Mouse (Mus musculus): Measurements from ENCODE around the gene Ddb1. TPM values are rescaled to one million over a fixed set of nuclear protein-coding genes. Genes with fewer than 3 reads are reported as not detected.

Ddb1 gene
- polyA plus RNA-seq, 1 experiment from 2014 or later, result 430 TPM

- 28% methylated on average over 3 of the region's 3 CpGs for WGBS
- ATAC-seq (ENCODE audit: low FRiP score, low TSS enrichment), result no peak
- H3K9me3 ChIP-seq (ENCODE audit: low read length), result no peaks in the 10 kb centered on the region
- no peaks in the 10 kb centered on the region for H3K36me3 ChIP-seq (ENCODE audit: insufficient read depth, low read length)
- H3K4me3 ChIP-seq (ENCODE audit: low read length), result no peak overlapping the region
- H3K9ac ChIP-seq (replicated peaks; ENCODE audit: low read length), result no peak overlapping the region; the same call in 1 of the 2 replicates
- H3K27me3 ChIP-seq (ENCODE audit: insufficient read depth, low read length), result no peaks in the 10 kb centered on the region
- H3K4me1 ChIP-seq (ENCODE audit: insufficient read depth, low read length), result no peaks in the 10 kb centered on the region
- H3K4me2 ChIP-seq (replicated peaks; ENCODE audit: low read depth, low read length), result no peak overlapping the region
- H3K27ac ChIP-seq (ENCODE audit: low read length), result no peak overlapping the region
Observed at GRCm38 (mm10) chr19:10656058-10656457, 50.9 kb downstream of the Ddb1 start.

- H3K4me2 ChIP-seq (replicated peaks; ENCODE audit: low read depth, low read length), result no peak overlapping the region
- H3K9ac ChIP-seq (replicated peaks; ENCODE audit: low read length), result no peak overlapping the region
- H3K27ac ChIP-seq (ENCODE audit: low read length), result no peak overlapping the region
- no peaks in the 10 kb centered on the region for H3K36me3 ChIP-seq (ENCODE audit: insufficient read depth, low read length)
- no peak for ATAC-seq (ENCODE audit: low FRiP score, low TSS enrichment)
- 84% methylated on average over 5 of the region's 5 CpGs for whole genome bisulfite sequencing
- H3K4me1 ChIP-seq (ENCODE audit: insufficient read depth, low read length), result no peaks in the 10 kb centered on the region
- no peaks in the 10 kb centered on the region for H3K27me3 ChIP-seq (ENCODE audit: insufficient read depth, low read length)
- H3K9me3 ChIP-seq (ENCODE audit: low read length), result no peaks in the 10 kb centered on the region
- H3K4me3 ChIP-seq (ENCODE audit: low read length), result no peak overlapping the region
Observed at GRCm38 (mm10) chr19:10657742-10658141, 52.6 kb downstream of the Ddb1 start.

DNA sequence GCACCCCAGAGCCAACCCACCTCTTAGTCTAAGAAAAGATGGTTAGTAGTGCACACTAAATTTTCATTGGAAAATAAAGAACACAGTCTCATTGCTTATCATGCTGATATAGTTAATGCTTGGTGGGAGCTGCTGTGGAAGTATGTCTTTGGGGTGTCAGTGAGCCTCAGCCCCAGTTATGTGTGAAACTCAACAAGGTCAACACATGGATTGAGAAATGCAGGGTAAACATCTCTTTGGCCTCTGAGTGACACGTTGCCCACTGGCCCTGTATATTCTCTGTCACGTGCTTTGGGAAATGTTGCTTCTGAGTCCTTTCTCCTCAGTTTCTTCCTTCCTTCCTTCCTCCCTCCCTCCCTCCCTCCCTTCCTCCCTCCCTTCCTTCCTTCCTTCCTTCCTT lies 53.3 kb downstream of the Ddb1 start:
- Histone ChIP-seq H3K4me3 (ENCODE audit: low read length) (no peak overlapping the region), H3K27me3 (ENCODE audit: insufficient read depth, low read length) (no peaks in the 10 kb centered on the region), H3K4me1 (ENCODE audit: insufficient read depth, low read length) (no peaks in the 10 kb centered on the region), H3K4me2 (replicated peaks; ENCODE audit: low read depth, low read length) (no peak overlapping the region), H3K36me3 (ENCODE audit: insufficient read depth, low read length) (no peaks in the 10 kb centered on the region), H3K9ac (replicated peaks; ENCODE audit: low read length) (no peak overlapping the region), H3K27ac (ENCODE audit: low read length) (no peak overlapping the region), H3K9me3 (ENCODE audit: low read length) (no peaks in the 10 kb centered on the region)
- 75% methylated on average over 2 of the region's 2 CpGs for WGBS
- ATAC-seq (ENCODE audit: low FRiP score, low TSS enrichment), result no peak

DNA sequence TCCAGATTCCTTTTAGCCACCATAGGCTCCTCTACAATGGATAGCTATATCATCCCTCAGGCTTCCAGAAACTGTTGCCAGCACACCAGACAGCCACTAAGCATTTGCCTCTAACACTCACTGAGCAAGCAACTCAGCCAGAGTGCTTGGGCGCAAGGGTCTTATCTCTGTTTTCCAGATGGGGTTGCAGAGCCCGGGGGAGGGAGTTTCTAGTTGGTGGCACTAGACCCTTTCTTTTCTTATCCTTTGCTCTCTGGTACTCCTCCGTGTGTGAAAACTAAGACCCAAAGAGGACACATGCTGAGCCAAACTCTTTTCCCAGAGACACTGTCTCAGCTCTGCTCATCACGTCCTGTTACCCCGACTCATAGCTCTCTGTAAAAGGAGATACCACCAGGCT lies 56.2 kb downstream of the Ddb1 start:
- no peaks in the 10 kb centered on the region for H3K27me3 ChIP-seq (ENCODE audit: insufficient read depth, low read length)
- H3K4me2 ChIP-seq (replicated peaks; ENCODE audit: low read depth, low read length), result no peak overlapping the region
- no peaks in the 10 kb centered on the region for H3K9me3 ChIP-seq (ENCODE audit: low read length)
- no peak overlapping the region for H3K9ac ChIP-seq (replicated peaks; ENCODE audit: low read length)
- no peak overlapping the region for H3K4me3 ChIP-seq (ENCODE audit: low read length)
- no peaks in the 10 kb centered on the region for H3K4me1 ChIP-seq (ENCODE audit: insufficient read depth, low read length)
- H3K27ac ChIP-seq (ENCODE audit: low read length), result no peak overlapping the region
- H3K36me3 ChIP-seq (ENCODE audit: insufficient read depth, low read length), result no peaks in the 10 kb centered on the region
- 79% methylated on average over 5 of the region's 5 CpGs for WGBS
- no peak for ATAC-seq (ENCODE audit: low FRiP score, low TSS enrichment)

- Histone ChIP-seq H3K4me2 (replicated peaks; ENCODE audit: low read depth, low read length) (no peak overlapping the region), H3K9ac (replicated peaks; ENCODE audit: low read length) (no peak overlapping the region), H3K27ac (ENCODE audit: low read length) (no peak overlapping the region), H3K4me3 (ENCODE audit: low read length) (no peak overlapping the region), H3K36me3 (ENCODE audit: insufficient read depth, low read length) (no peaks in the 10 kb centered on the region), H3K27me3 (ENCODE audit: insufficient read depth, low read length) (no peaks in the 10 kb centered on the region), H3K9me3 (ENCODE audit: low read length) (no peaks in the 10 kb centered on the region), H3K4me1 (ENCODE audit: insufficient read depth, low read length) (no peaks in the 10 kb centered on the region)
- no peak for ATAC-seq (ENCODE audit: low FRiP score, low TSS enrichment)
- 88% methylated on average over 2 of the region's 2 CpGs for WGBS
Observed at GRCm38 (mm10) chr19:10661919-10662318, 56.8 kb downstream of the Ddb1 start.

- H3K36me3 ChIP-seq (ENCODE audit: insufficient read depth, low read length), result no peaks in the 10 kb centered on the region
- 56% methylated on average over 3 of the region's 3 CpGs for WGBS
- no peaks in the 10 kb centered on the region for H3K9me3 ChIP-seq (ENCODE audit: low read length)
- H3K27me3 ChIP-seq (ENCODE audit: insufficient read depth, low read length), result no peaks in the 10 kb centered on the region
- no peak overlapping the region for H3K9ac ChIP-seq (replicated peaks; ENCODE audit: low read length)
- H3K4me2 ChIP-seq (replicated peaks; ENCODE audit: low read depth, low read length), result no peak overlapping the region
- H3K4me1 ChIP-seq (ENCODE audit: insufficient read depth, low read length), result no peaks in the 10 kb centered on the region
- no peak overlapping the region for H3K4me3 ChIP-seq (ENCODE audit: low read length)
- ATAC-seq (ENCODE audit: low FRiP score, low TSS enrichment), result no peak
- no peak overlapping the region for H3K27ac ChIP-seq (ENCODE audit: low read length)
Observed at GRCm38 (mm10) chr19:10662665-10663064, 57.5 kb downstream of the Ddb1 start.

GRCm38 (mm10) chr19:10665093-10665492 lies 60.0 kb downstream of the Ddb1 start:
- Histone ChIP-seq H3K4me1 (ENCODE audit: insufficient read depth, low read length) (no peaks in the 10 kb centered on the region), H3K27ac (ENCODE audit: low read length) (no peak overlapping the region), H3K27me3 (ENCODE audit: insufficient read depth, low read length) (no peaks in the 10 kb centered on the region), H3K9ac (replicated peaks; ENCODE audit: low read length) (no peak overlapping the region), H3K4me3 (ENCODE audit: low read length) (no peak overlapping the region), H3K36me3 (ENCODE audit: insufficient read depth, low read length) (no peaks in the 10 kb centered on the region), H3K9me3 (ENCODE audit: low read length) (no peaks in the 10 kb centered on the region), H3K4me2 (replicated peaks; ENCODE audit: low read depth, low read length) (no peak overlapping the region)
- no peak for ATAC-seq (ENCODE audit: low FRiP score, low TSS enrichment)
- WGBS, result 62% methylated on average over 3 of the region's 3 CpGs

DNA sequence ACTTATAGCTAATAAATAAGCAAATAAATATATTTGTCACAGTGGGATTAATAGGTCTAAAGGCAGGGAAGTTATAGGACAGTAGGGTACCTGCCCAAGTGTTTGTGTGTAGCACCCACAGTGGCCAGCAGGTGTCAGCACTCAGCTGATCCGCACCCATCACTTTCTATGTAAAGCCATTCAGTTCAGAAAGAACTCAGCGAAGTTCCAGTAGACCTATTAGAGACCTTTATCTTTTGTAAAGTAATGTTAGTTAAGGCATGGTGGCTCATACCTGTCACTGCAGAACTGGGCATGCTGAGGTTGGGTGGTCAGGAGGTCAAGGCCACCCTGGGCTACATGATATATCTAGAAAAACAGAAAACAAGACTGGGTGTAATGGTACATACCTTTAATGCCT lies 60.4 kb downstream of the Ddb1 start:
- H3K27ac ChIP-seq (ENCODE audit: low read length), result no peak overlapping the region
- no peaks in the 10 kb centered on the region for H3K36me3 ChIP-seq (ENCODE audit: insufficient read depth, low read length)
- ATAC-seq (ENCODE audit: low FRiP score, low TSS enrichment), result peak; percentile 71; the same call in 1 of the 2 replicates
- no peaks in the 10 kb centered on the region for H3K27me3 ChIP-seq (ENCODE audit: insufficient read depth, low read length)
- H3K4me3 ChIP-seq (ENCODE audit: low read length), result no peak overlapping the region
- no peak overlapping the region for H3K4me2 ChIP-seq (replicated peaks; ENCODE audit: low read depth, low read length)
- no peaks in the 10 kb centered on the region for H3K4me1 ChIP-seq (ENCODE audit: insufficient read depth, low read length)
- no peak overlapping the region for H3K9ac ChIP-seq (replicated peaks; ENCODE audit: low read length)
- no peaks in the 10 kb centered on the region for H3K9me3 ChIP-seq (ENCODE audit: low read length)
- 8% methylated on average over 2 of the region's 2 CpGs for WGBS

DNA sequence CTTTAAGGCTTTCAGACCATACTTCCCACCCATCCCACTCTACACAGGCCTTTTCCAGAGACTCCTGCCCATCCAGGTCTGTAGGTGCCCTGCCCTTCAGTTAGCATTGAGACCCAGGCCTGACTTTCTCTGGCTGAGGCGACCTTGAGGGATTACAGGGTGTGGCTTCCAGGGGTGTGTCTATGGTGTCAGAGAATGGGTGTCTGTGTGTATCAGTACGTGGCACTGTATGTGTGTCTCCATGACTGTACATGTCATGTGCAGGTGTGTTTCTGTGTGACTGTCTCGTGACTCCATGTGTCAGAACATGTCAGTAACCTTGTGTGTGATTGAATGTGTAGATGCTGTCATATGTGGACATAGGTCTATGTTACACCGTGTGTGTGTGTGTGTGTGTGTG lies 66.2 kb downstream of the Ddb1 start:
- Histone ChIP-seq H3K9me3 (ENCODE audit: low read length) (no peaks in the 10 kb centered on the region), H3K27ac (ENCODE audit: low read length) (no peak overlapping the region), H3K4me1 (ENCODE audit: insufficient read depth, low read length) (no peaks in the 10 kb centered on the region), H3K4me2 (replicated peaks; ENCODE audit: low read depth, low read length) (no peak overlapping the region), H3K4me3 (ENCODE audit: low read length) (no peak overlapping the region), H3K9ac (replicated peaks; ENCODE audit: low read length) (no peak overlapping the region), H3K27me3 (ENCODE audit: insufficient read depth, low read length) (no peaks in the 10 kb centered on the region), H3K36me3 (ENCODE audit: insufficient read depth, low read length) (no peaks in the 10 kb centered on the region)
- 79% methylated on average over 4 of the region's 4 CpGs for WGBS
- ATAC-seq (ENCODE audit: low FRiP score, low TSS enrichment), result no peak

DNA sequence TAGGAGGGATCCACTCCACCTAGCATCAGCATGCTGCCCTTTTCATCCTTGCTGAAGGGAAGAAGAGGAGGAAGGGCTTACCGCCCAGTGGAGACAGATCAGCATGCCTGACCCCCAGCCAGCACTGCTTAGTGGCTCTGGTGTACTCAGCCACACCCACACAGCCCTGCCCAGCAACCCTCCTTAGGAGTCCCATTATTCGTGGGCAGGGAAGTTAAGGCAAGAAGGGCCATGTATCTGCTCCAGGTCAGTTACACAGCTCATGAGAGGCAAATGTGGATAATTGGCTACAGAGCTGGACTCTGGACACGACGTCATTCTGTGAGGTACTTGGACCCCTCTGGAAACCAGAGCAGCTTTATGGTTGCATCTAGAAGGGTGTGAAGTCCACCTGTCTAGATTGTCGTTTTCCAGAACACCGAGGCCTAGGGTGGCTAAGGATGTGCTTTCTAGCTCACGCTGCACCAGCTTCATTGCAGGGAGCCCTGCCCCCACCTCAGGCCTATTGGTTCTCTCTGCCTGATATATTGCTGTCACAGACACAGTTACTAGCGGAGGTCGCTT lies 66.8 kb downstream of the Ddb1 start:
- Histone ChIP-seq H3K9ac (replicated peaks; ENCODE audit: low read length) (no peak overlapping the region), H3K27me3 (ENCODE audit: insufficient read depth, low read length) (no peaks in the 10 kb centered on the region), H3K9me3 (ENCODE audit: low read length) (no peaks in the 10 kb centered on the region), H3K4me2 (replicated peaks; ENCODE audit: low read depth, low read length) (no peak overlapping the region), H3K4me1 (ENCODE audit: insufficient read depth, low read length) (no peaks in the 10 kb centered on the region), H3K27ac (ENCODE audit: low read length) (no peak overlapping the region), H3K36me3 (ENCODE audit: insufficient read depth, low read length) (no peaks in the 10 kb centered on the region), H3K4me3 (ENCODE audit: low read length) (no peak overlapping the region)
- ATAC-seq (ENCODE audit: low FRiP score, low TSS enrichment), result no peak
- WGBS, result 56% methylated on average over 9 of the region's 9 CpGs

Measured in kidney, embryonic 16.5 days (tissue).